ENCODE assay signal across 17 mouse cellular contexts in the genomic region with DNA sequence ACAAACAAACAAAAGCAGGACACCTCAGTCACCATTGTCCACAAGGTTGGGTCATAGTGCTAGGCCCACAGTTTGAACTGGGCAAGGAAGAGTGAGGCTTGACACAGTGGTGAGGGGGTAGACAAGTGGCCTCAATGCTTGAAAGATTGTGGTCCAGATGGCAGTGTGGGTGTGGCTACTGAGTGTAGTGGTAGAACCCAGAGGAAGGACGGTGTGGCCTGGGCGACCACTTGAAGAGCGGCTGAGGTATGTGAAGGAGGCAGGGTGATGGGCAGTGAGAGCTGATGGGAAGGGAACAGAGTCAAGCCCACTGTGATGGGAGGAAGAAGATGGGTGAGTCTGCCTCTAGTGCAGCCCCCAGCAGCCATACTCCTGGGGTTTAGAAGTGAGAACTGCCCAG. TPM values are rescaled to one million over a fixed set of nuclear protein-coding genes. Genes with fewer than 3 reads are reported as not detected.
DNase-seq lines count a peak whose midpoint lies in the region; ATAC-seq and TF ChIP-seq lines count a peak whose summit lies in the region.
"Had no signal": no experiment of that assay in that cellular context is flagged by ENCODE, and none has a peak within 500 bp of the region (broad histone marks: within the 10 kb centered on the region; RNA-seq: fewer than 3 reads in every experiment).

No protein-coding gene starts in this region.

- no peak overlapping the region for H3K9ac ChIP-seq in heart, adult 2 months (ENCODE audit: low read depth, low read length)
- no peak overlapping the region for H3K9ac ChIP-seq in heart, postnatal 0 days (replicated peaks; ENCODE audit: low read depth, low read length)
- H3K9ac ChIP-seq in midbrain, embryonic 11.5 days (ENCODE audit: low read length) = no peak overlapping the region
- no peak overlapping the region for H3K9ac ChIP-seq in forebrain, postnatal 0 days
- H3K9ac ChIP-seq: forebrain, embryonic 12.5 days; limb, embryonic 15.5 days had no signal

- intact Hi-C loops in heart, adult 2 months (cut with DNase I) = no loop called here

- H3K79me2 ChIP-seq in heart, adult 2 months (replicated peaks; ENCODE audit: control insufficient read depth, insufficient read depth, low read length) = no peaks in the 10 kb centered on the region

- no peaks in the 10 kb centered on the region for H3K9me3 ChIP-seq in heart, postnatal 0 days (replicated peaks; ENCODE audit: control insufficient read depth, low read length)
- H3K9me3 ChIP-seq in midbrain, embryonic 11.5 days (ENCODE audit: control insufficient read depth, low read length) = no peaks in the 10 kb centered on the region
- H3K9me3 ChIP-seq in midbrain, embryonic 10.5 days (replicated peaks) = no peaks in the 10 kb centered on the region
- no peaks in the 10 kb centered on the region for H3K9me3 ChIP-seq in megakaryocyte, embryonic 14.5 days
- no peaks in the 10 kb centered on the region for H3K9me3 ChIP-seq in forebrain, postnatal 0 days (ENCODE audit: low read length)
- H3K9me3 ChIP-seq: forebrain, embryonic 12.5 days; limb, embryonic 15.5 days; neural tube, embryonic 13.5 days had no signal

- no peaks in the 10 kb centered on the region for H3K36me3 ChIP-seq in heart, adult 2 months (ENCODE audit: control insufficient read depth, insufficient read depth, low read length)
- peaks cover 22% of the 10 kb centered on the region for H3K36me3 ChIP-seq in heart, postnatal 0 days (replicated peaks; ENCODE audit: control insufficient read depth, insufficient read depth, low read length)
- no peaks in the 10 kb centered on the region for H3K36me3 ChIP-seq in midbrain, embryonic 11.5 days (ENCODE audit: control insufficient read depth, insufficient read depth, low read length)
- H3K36me3 ChIP-seq in midbrain, embryonic 10.5 days = no peaks in the 10 kb centered on the region
- peaks cover 5% of the 10 kb centered on the region for H3K36me3 ChIP-seq in megakaryocyte, embryonic 14.5 days (replicated peaks; ENCODE audit: low read length)
- no peaks in the 10 kb centered on the region for H3K36me3 ChIP-seq in forebrain, postnatal 0 days (ENCODE audit: insufficient read depth)
- H3K36me3 ChIP-seq: forebrain, embryonic 12.5 days; limb, embryonic 15.5 days; neural tube, embryonic 13.5 days had no signal

- TF ChIP-seq CTCF in heart, adult 2 months (IDR thresholded peaks at IDR 0.05) = no peak
- TF ChIP-seq CTCF in heart, postnatal 0 days (IDR thresholded peaks at IDR 0.05; ENCODE audit: low read depth) = no peak
- TF ChIP-seq CTCF in forebrain, postnatal 0 days (IDR thresholded peaks at IDR 0.05; ENCODE audit: low read depth) = no peak

- H3K4me1 ChIP-seq in heart, adult 2 months (ENCODE audit: control insufficient read depth, insufficient read depth, low read length) = peaks cover 7% of the 10 kb centered on the region
- peaks cover 19% of the 10 kb centered on the region for H3K4me1 ChIP-seq in heart, postnatal 0 days (ENCODE audit: control insufficient read depth, insufficient read depth)
- no peaks in the 10 kb centered on the region for H3K4me1 ChIP-seq in midbrain, embryonic 11.5 days (ENCODE audit: control insufficient read depth, insufficient read depth, low read length)
- H3K4me1 ChIP-seq in midbrain, embryonic 10.5 days = peaks cover 32% of the 10 kb centered on the region
- peaks cover 50% of the 10 kb centered on the region for H3K4me1 ChIP-seq in megakaryocyte, embryonic 14.5 days
- H3K4me1 ChIP-seq in forebrain, postnatal 0 days (ENCODE audit: insufficient read depth) = no peaks in the 10 kb centered on the region

- 70% methylated on average over 3 of the region's 3 CpGs for WGBS in heart, adult 2 months
- 60% methylated on average over 3 of the region's 3 CpGs for WGBS in heart, postnatal 0 days
- 94% methylated on average over 3 of the region's 3 CpGs for WGBS in midbrain, embryonic 11.5 days
- 80% methylated on average over 3 of the region's 3 CpGs for WGBS in midbrain, embryonic 10.5 days
- WGBS in forebrain, postnatal 0 days = 84% methylated on average over 3 of the region's 3 CpGs

- peak; percentile 24 for ATAC-seq in heart, postnatal 0 days (ENCODE audit: insufficient read depth, low read depth)
- ATAC-seq in midbrain, embryonic 11.5 days (ENCODE audit: low FRiP score) = no peak
- ATAC-seq in forebrain, postnatal 0 days = no peak
- ATAC-seq: intestine, embryonic 16.5 days had no signal

- no peak overlapping the region for H3K4me2 ChIP-seq in heart, postnatal 0 days (ENCODE audit: low read depth, low read length)
- no peak overlapping the region for H3K4me2 ChIP-seq in midbrain, embryonic 11.5 days
- H3K4me2 ChIP-seq in forebrain, postnatal 0 days (ENCODE audit: low read depth) = no peak overlapping the region
- H3K4me2 ChIP-seq: forebrain, embryonic 12.5 days; limb, embryonic 15.5 days; neural tube, embryonic 13.5 days had no signal

- no peak for TF ChIP-seq EP300 in heart, adult 2 months (IDR thresholded peaks at IDR 0.05; ENCODE audit: insufficient read depth, low read depth, low read length)
- TF ChIP-seq EP300 in heart, postnatal 0 days (IDR thresholded peaks at IDR 0.05; ENCODE audit: low read depth) = no peak

- no peaks in the 10 kb centered on the region for H3K27me3 ChIP-seq in heart, adult 2 months (ENCODE audit: control insufficient read depth, insufficient read depth, low read length)
- no peaks in the 10 kb centered on the region for H3K27me3 ChIP-seq in heart, postnatal 0 days (ENCODE audit: control insufficient read depth, insufficient read depth, low read length)
- no peaks in the 10 kb centered on the region for H3K27me3 ChIP-seq in midbrain, embryonic 11.5 days (ENCODE audit: control insufficient read depth, insufficient read depth, low read length)
- peaks cover 10% of the 10 kb centered on the region; the same call in 1 of the 2 replicates for H3K27me3 ChIP-seq in midbrain, embryonic 10.5 days (ENCODE audit: low read depth, poor library complexity, severe bottlenecking)
- peaks cover 56% of the 10 kb centered on the region for H3K27me3 ChIP-seq in megakaryocyte, embryonic 14.5 days (replicated peaks)
- no peaks in the 10 kb centered on the region for H3K27me3 ChIP-seq in forebrain, postnatal 0 days (ENCODE audit: insufficient read depth, low read length)
- H3K27me3 ChIP-seq: limb, embryonic 15.5 days; neural tube, embryonic 13.5 days had no signal

- 0 out of 2 replicates have a peak, but pooled peaks have one; percentile 33 for TF ChIP-seq POLR2A in heart, adult 2 months (IDR thresholded peaks at IDR 0.05; ENCODE audit: insufficient read depth, low read depth, low read length)

- no peak for DNase-seq in heart, adult 2 months
- no peak for DNase-seq in heart, adult 8-10 months (ENCODE audit: low spot score)
- no peak for DNase-seq in heart, postnatal 0 days (ENCODE audit: low spot score)
- DNase-seq in heart, adult 9 months (ENCODE audit: low spot score in 2 of 2) = no peak
- DNase-seq in midbrain, embryonic 11.5 days (ENCODE audit: low spot score, missing footprints) = peak; percentile 33
- DNase-seq in midbrain, embryonic 10.5 days (ENCODE audit: low spot score) = no peak
- DNase-seq in forebrain, postnatal 0 days = no peak
- DNase-seq: left cerebral cortex, postnatal 4 days had no signal

- no peak overlapping the region for H3K4me3 ChIP-seq in heart, adult 2 months
- H3K4me3 ChIP-seq in heart, postnatal 0 days (ENCODE audit: low read depth, low read length) = no peak overlapping the region
- no peak overlapping the region for H3K4me3 ChIP-seq in midbrain, embryonic 11.5 days (ENCODE audit: low read depth, low read length)
- no peak overlapping the region for H3K4me3 ChIP-seq in midbrain, embryonic 10.5 days
- H3K4me3 ChIP-seq in megakaryocyte, embryonic 14.5 days (replicated peaks) = peak overlapping the region; percentile 65
- H3K4me3 ChIP-seq in forebrain, postnatal 0 days (ENCODE audit: low read depth, low read length) = no peak overlapping the region
- H3K4me3 ChIP-seq: forebrain, embryonic 12.5 days; limb, embryonic 15.5 days; neural tube, embryonic 13.5 days had no signal

- H3K27ac ChIP-seq in heart, adult 2 months = no peak overlapping the region
- H3K27ac ChIP-seq in heart, postnatal 0 days (ENCODE audit: low read depth) = peak overlapping the region; percentile 77
- H3K27ac ChIP-seq in midbrain, embryonic 11.5 days (ENCODE audit: low read depth, low read length) = no peak overlapping the region
- H3K27ac ChIP-seq in midbrain, embryonic 10.5 days (replicated peaks) = no peak overlapping the region
- no peak overlapping the region for H3K27ac ChIP-seq in forebrain, postnatal 0 days (ENCODE audit: low read depth, low read length)
- H3K27ac ChIP-seq: forebrain, embryonic 12.5 days; hindbrain, postnatal 0 days; limb, embryonic 15.5 days; macrophage; neural tube, embryonic 13.5 days had no signal

RNA-seq across cellular contexts. Expression of a gene that starts 2.1 kb away (rescaled TPM):
- 100 to 1,000 TPM; 123 to 129 TPM for total RNA-seq in heart, adult 2 months (2021)
- polyA plus RNA-seq in heart, adult 2 months (2012; rRNA removed) = 187 and 223 TPM in 2 replicates
- 100 to 1,000 TPM; 129 to 142 (median 131) TPM for total RNA-seq in heart, adult 8-10 months (2022)
- total RNA-seq in heart, postnatal 0 days (2014; rRNA removed; ENCODE audit: low replicate concordance) = 292 and 338 TPM in 2 replicates
- 162 and 171 TPM in 2 replicates for polyA plus RNA-seq in heart, postnatal 0 days (2015; fragmentation: Nextera tagmentation; extraction: Ambion mirVana)
- polyA plus RNA-seq in midbrain, embryonic 11.5 days (2014; fragmentation: Nextera tagmentation; extraction: Ambion mirVana) = 243 and 258 TPM in 2 replicates
- 391 and 448 TPM in 2 replicates for polyA plus RNA-seq in midbrain, embryonic 10.5 days (2016; fragmentation: Nextera tagmentation; extraction: Ambion mirVana)
- polyA plus RNA-seq in megakaryocyte, embryonic 14.5 days (2012; ENCODE audit: insufficient read depth, low replicate concordance) = 148 and 152 TPM in 2 replicates
- total RNA-seq in forebrain, postnatal 0 days (2014; rRNA removed) = 211 and 300 TPM in 2 replicates
- 148 and 199 TPM in 2 replicates for polyA plus RNA-seq in forebrain, postnatal 0 days (2015; fragmentation: Nextera tagmentation; extraction: Ambion mirVana)

RNA-seq across cellular contexts. Expression of a gene that starts 3.0 kb away (rescaled TPM):
- total RNA-seq in heart, adult 2 months (2021) = 10 to 100 TPM; 15.0 to 15.1 TPM
- 6.1 and 8.0 TPM in 2 replicates for polyA plus RNA-seq in heart, adult 2 months (2012; rRNA removed)
- 10 to 100 TPM; 12.3 to 14.2 (median 13.2) TPM for total RNA-seq in heart, adult 8-10 months (2022)
- 4.4 and 12.7 TPM in 2 replicates for total RNA-seq in heart, postnatal 0 days (2014; rRNA removed; ENCODE audit: low replicate concordance)
- polyA plus RNA-seq in heart, postnatal 0 days (2015; fragmentation: Nextera tagmentation; extraction: Ambion mirVana) = 0.75 and 0.90 TPM in 2 replicates
- polyA plus RNA-seq in midbrain, embryonic 11.5 days (2014; fragmentation: Nextera tagmentation; extraction: Ambion mirVana) = 0.19 and 0.37 TPM in 2 replicates
- polyA plus RNA-seq in midbrain, embryonic 10.5 days (2016; fragmentation: Nextera tagmentation; extraction: Ambion mirVana) = 0.51 and 1.0 TPM in 2 replicates
- polyA plus RNA-seq in megakaryocyte, embryonic 14.5 days (2012; ENCODE audit: insufficient read depth, low replicate concordance) = not detected in 2 replicates
- total RNA-seq in forebrain, postnatal 0 days (2014; rRNA removed) = 2.2 and 3.7 TPM in 2 replicates
- polyA plus RNA-seq in forebrain, postnatal 0 days (2015; fragmentation: Nextera tagmentation; extraction: Ambion mirVana) = 0.23 and 0.31 TPM in 2 replicates
- polyA plus RNA-seq: macrophage had no signal

RNA-seq across cellular contexts. Expression of a gene that starts 6.6 kb away (rescaled TPM):
- total RNA-seq in heart, adult 2 months (2021) = 1,000 to 10,000 TPM; 5,084 to 5,508 TPM
- polyA plus RNA-seq in heart, adult 2 months (2012; rRNA removed) = 4,851 and 5,939 TPM in 2 replicates
- total RNA-seq in heart, adult 8-10 months (2022) = 1,000 to 10,000 TPM; 5,856 to 6,611 (median 6,322) TPM
- 2,939 and 3,145 TPM in 2 replicates for total RNA-seq in heart, postnatal 0 days (2014; rRNA removed; ENCODE audit: low replicate concordance)
- polyA plus RNA-seq in heart, postnatal 0 days (2015; fragmentation: Nextera tagmentation; extraction: Ambion mirVana) = 7,680 and 7,748 TPM in 2 replicates
- 0.40 and 0.80 TPM in 2 replicates for polyA plus RNA-seq in midbrain, embryonic 11.5 days (2014; fragmentation: Nextera tagmentation; extraction: Ambion mirVana)
- 0.80 and 1.1 TPM in 2 replicates for polyA plus RNA-seq in midbrain, embryonic 10.5 days (2016; fragmentation: Nextera tagmentation; extraction: Ambion mirVana)
- 0.23 TPM in 1 of 2 replicates, not detected in the other for polyA plus RNA-seq in megakaryocyte, embryonic 14.5 days (2012; ENCODE audit: insufficient read depth, low replicate concordance)
- total RNA-seq in forebrain, postnatal 0 days (2014; rRNA removed) = 1.2 and 2.4 TPM in 2 replicates
- 2.4 and 3.0 TPM in 2 replicates for polyA plus RNA-seq in forebrain, postnatal 0 days (2015; fragmentation: Nextera tagmentation; extraction: Ambion mirVana)
- total RNA-seq: hematopoietic stem cell, adult 5-6 weeks; MEL had no signal

RNA-seq across cellular contexts. Expression of a gene that starts 36.4 kb away (rescaled TPM):
- 1 to 10 TPM; 2.9 to 3.6 TPM for total RNA-seq in heart, adult 2 months (2021)
- polyA plus RNA-seq in heart, adult 2 months (2012; rRNA removed) = 3.1 and 5.7 TPM in 2 replicates
- total RNA-seq in heart, adult 8-10 months (2022) = 1 to 10 TPM; 3.2 to 5.2 (median 4.2) TPM
- total RNA-seq in heart, postnatal 0 days (2014; rRNA removed; ENCODE audit: low replicate concordance) = 2.1 and 7.4 TPM in 2 replicates
- 11.7 and 12.5 TPM in 2 replicates for polyA plus RNA-seq in heart, postnatal 0 days (2015; fragmentation: Nextera tagmentation; extraction: Ambion mirVana)
- polyA plus RNA-seq in midbrain, embryonic 11.5 days (2014; fragmentation: Nextera tagmentation; extraction: Ambion mirVana) = 12.5 and 14.3 TPM in 2 replicates
- polyA plus RNA-seq in midbrain, embryonic 10.5 days (2016; fragmentation: Nextera tagmentation; extraction: Ambion mirVana) = 13.4 and 13.5 TPM in 2 replicates
- 0.93 and 1.7 TPM in 2 replicates for polyA plus RNA-seq in megakaryocyte, embryonic 14.5 days (2012; ENCODE audit: insufficient read depth, low replicate concordance)
- 7.1 and 8.6 TPM in 2 replicates for total RNA-seq in forebrain, postnatal 0 days (2014; rRNA removed)
- polyA plus RNA-seq in forebrain, postnatal 0 days (2015; fragmentation: Nextera tagmentation; extraction: Ambion mirVana) = 12.2 and 12.9 TPM in 2 replicates

RNA-seq across cellular contexts. Expression of a gene that starts 36.6 kb away (rescaled TPM):
- 10 to 100 TPM; 39.6 to 49.1 TPM for total RNA-seq in heart, adult 2 months (2021)
- polyA plus RNA-seq in heart, adult 2 months (2012; rRNA removed) = 43.6 and 55.2 TPM in 2 replicates
- 10 to 100 TPM; 42.1 to 46.9 (median 43.1) TPM for total RNA-seq in heart, adult 8-10 months (2022)
- 51.1 and 64.0 TPM in 2 replicates for total RNA-seq in heart, postnatal 0 days (2014; rRNA removed; ENCODE audit: low replicate concordance)
- 34.2 and 38.6 TPM in 2 replicates for polyA plus RNA-seq in heart, postnatal 0 days (2015; fragmentation: Nextera tagmentation; extraction: Ambion mirVana)
- 95.7 and 95.9 TPM in 2 replicates for polyA plus RNA-seq in midbrain, embryonic 11.5 days (2014; fragmentation: Nextera tagmentation; extraction: Ambion mirVana)
- polyA plus RNA-seq in midbrain, embryonic 10.5 days (2016; fragmentation: Nextera tagmentation; extraction: Ambion mirVana) = 136 and 151 TPM in 2 replicates
- 52.1 and 63.2 TPM in 2 replicates for polyA plus RNA-seq in megakaryocyte, embryonic 14.5 days (2012; ENCODE audit: insufficient read depth, low replicate concordance)
- total RNA-seq in forebrain, postnatal 0 days (2014; rRNA removed) = 136 and 139 TPM in 2 replicates
- 104 and 115 TPM in 2 replicates for polyA plus RNA-seq in forebrain, postnatal 0 days (2015; fragmentation: Nextera tagmentation; extraction: Ambion mirVana)

Comparison
In these comparisons a context has a peak if more than half of its experiments do, and no peak if none do; other contexts are left out.
1. RNA of a gene that starts 6.6 kb away (polyA plus RNA-seq): 7,680 to 7,748 TPM in heart, postnatal 0 days and 4,851 to 5,939 TPM in heart, adult 2 months; 2.4 to 3.0 TPM in forebrain, postnatal 0 days, 0.80 to 1.1 TPM in midbrain, embryonic 10.5 days, 0.40 to 0.80 TPM in midbrain, embryonic 11.5 days and 0.23 TPM in megakaryocyte, embryonic 14.5 days; every median in the first group is over 1,000 times any median in the second.